Mouse (Mus musculus) cerebellum, adult 9-11 months (tissue): ENCODE measurements at regions not wholly inside any gene's neighbourhood (a gene's known extent, or its start where the extent isn't known, plus 50 kb on each side); places are given as distances from the start of the nearest gene placed in this dataset.

Experiments
- DNase-seq: peaks from one replicate; pipeline ENCODE4 v3.0.0; 2022

DNA sequence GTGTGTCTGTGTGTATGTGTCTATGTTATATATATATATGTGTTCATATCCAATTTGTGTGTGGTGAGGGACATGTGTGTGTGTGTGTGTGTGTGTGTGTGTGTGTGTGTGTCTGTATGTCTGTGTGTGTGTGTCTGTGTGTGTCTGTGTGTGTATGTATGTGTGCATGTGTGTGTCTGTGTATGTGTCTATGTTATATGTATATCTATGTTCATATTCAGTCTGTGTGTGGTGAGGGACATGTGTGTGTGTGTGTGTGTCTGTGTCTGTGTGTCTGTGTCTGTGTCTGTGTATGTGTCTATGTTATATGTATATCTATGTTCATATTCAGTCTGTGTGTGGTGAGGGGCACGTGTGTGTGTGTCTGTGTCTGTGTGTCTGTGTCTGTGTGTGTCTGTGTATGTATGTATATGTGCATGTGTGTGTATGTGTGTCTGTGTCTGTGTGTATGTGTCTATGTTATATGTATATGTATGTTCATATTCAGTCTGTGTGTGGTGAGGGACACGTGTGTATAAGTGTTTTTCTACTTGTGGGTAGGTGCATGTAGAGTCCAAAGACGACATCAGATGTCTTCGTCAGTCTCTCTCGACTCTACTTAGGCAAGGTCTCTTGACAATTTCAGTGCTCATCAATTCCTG lies 370.5 kb upstream of the Slc7a11 start:
- no peak for DNase-seq

DNA sequence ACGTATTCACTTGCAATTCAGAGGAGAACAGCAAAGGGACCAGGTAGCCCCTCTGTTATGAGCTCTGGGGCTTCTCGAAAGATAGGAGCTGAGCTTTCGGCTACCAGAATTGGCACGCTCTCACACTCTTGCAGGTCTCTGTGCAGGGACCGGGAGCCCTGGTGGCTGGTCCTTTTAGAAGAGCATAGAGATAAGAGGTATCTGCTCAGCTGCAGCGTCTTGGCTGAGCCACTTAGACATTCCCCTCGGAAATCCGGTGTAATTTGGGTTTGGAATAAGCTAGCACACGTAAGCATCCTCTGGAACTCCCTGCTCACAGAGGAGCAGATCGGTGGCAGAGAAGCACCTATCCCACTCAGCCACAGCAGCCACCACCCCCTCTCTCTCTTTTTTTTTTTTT lies 372.3 kb upstream of the Slc7a11 start:
- peak; percentile 41 for DNase-seq

GRCm38 (mm10) chr3:50816479-50816878 lies 373.1 kb upstream of the Slc7a11 start:
- peak; percentile 85 for DNase-seq

DNA sequence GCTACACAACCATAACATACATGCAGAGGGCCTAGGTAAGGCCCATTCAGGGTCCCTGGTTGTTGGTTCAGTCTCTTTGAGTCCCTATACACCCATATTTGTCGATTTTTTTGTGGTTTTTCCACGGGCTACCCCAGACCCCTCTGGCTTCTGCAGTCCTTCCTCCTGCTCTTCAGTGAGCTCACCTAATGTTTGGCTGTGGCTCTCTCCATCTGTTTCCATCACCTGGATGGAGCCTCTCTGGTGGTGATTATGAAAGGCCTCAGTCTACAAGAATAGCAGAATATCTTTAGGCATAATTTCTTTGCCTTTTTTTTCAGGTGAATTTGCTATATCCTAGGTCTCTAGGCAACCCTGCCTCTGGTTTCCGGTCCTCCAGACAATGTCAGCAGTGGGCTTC lies 373.9 kb upstream of the Slc7a11 start:
- peak; percentile 61 for DNase-seq

- DNase-seq = no peak
Measured at GRCm38 (mm10) chr3:50820776-50821175, 377.4 kb upstream of the Slc7a11 start.

GRCm38 (mm10) chr3:50825534-50826423 lies 382.4 kb upstream of the Slc7a11 start:
- DNase-seq = no peak

GRCm38 (mm10) chr3:50826424-50826819 lies 383.0 kb upstream of the Slc7a11 start:
- no peak for DNase-seq

DNA sequence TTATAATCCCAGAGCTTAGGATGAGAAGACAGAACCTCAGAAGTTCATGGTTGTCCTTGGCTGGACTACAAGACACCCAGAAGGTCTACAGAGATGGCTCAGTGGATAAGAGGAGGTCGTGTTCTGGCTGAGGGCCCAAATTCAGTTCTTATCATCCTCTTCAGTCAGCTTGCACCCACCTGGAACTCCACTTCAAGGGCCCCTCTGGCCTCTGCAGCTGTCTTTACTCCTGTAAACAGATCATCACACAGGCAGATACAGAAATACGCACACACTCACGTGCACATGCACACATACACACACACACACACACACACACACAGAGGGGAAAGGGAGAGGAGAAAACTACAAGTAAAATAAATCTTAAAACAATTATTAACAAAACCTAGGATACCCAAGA lies 385.8 kb upstream of the Slc7a11 start:
- no peak for DNase-seq

GRCm38 (mm10) chr3:50830446-50830845 lies 387.0 kb upstream of the Slc7a11 start:
- no peak for DNase-seq

DNA sequence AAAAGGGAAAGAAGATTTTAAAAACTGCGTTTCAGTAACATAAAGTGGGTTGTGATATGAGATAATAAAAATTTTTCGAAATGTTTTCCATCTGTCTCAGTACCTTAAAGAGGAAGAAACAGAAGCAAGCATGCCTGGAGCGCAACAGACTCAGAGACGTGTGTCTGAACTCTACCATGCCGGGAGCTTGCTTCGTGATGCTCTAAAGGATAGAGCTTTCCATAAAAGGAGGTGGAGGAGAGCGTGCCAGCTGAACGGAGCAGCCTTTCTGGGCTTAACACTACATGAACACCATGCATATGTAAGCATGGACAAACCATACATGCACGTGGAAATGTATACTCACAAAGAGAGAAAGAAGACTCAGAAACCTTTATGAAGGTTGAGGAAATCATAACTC lies 387.5 kb upstream of the Slc7a11 start:
- DNase-seq = no peak

DNA sequence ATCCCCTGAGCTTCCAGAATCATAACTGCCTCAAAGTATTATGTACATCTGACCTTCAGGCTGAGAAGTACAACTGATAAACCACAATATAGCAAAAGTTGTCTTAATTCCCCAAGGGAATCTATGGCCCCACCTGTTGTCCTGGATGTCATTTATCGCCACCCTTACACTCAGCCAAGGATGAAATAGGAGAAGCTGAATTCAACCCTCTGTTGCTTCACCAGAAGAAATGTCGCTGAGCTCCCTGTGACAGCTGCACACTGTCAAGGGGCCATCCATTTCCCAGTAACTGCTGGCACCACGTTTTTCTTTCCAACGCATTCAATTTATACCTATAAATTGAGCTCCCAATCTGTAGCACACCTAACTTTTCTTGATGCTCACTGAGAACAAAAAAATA lies 382.0 kb upstream of the Noct start:
- DNase-seq = no peak

- no peak for DNase-seq
Measured at GRCm38 (mm10) chr3:50844835-50845301, 379.4 kb upstream of the Noct start.

DNA sequence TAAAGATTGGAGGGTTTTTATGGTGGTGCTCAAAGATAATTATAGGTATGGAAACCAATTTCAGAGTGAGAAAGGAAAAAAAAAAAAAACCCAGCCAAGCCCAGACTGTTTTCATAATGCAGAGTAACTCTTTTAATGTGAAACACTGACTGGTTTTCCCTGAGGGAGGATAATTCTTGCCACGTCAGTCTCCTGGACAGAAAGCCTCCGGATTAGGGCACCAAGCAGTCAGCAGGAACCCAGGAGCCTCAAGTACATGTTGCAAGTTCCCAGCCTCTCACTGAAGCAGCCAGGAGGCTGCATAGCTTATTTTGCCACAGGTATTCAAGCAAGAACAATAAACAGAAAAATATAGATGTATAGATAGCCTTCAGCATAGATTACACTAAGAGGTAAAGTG lies 378.9 kb upstream of the Noct start:
- DNase-seq = no peak

- no peak for DNase-seq
Measured at GRCm38 (mm10) chr3:50848528-50848927, 375.7 kb upstream of the Noct start.

DNA sequence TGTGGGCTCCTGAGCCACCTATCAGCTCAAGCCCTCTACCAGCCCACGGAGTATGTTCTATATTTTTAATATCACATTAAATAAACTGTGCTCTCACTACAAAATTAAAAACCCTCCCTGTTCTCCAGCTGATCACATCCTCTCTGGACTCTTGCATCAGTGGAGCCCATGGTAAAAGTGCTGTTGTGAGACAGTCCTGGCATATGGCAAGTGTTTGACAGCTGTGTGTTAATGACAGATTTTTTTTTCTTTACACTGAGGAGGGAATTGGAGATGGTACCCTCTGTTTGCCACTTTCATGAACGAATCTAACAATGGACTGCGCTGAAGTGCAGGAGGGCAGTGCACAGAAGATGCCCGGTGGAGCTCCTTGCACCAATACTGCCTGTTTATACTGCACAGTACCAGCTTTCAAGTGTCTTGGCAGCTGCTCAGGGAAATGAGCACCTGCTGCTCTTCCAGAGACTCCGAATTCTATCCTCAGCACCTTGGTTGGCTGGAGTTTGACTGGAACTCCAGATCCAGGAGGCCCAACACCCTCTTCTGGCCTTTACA lies 373.1 kb upstream of the Noct start:
- DNase-seq = no peak

- no peak for DNase-seq
Measured at GRCm38 (mm10) chr3:50867105-50867504, 357.1 kb upstream of the Noct start.

GRCm38 (mm10) chr3:50869211-50869610 lies 355.0 kb upstream of the Noct start:
- no peak for DNase-seq

DNA sequence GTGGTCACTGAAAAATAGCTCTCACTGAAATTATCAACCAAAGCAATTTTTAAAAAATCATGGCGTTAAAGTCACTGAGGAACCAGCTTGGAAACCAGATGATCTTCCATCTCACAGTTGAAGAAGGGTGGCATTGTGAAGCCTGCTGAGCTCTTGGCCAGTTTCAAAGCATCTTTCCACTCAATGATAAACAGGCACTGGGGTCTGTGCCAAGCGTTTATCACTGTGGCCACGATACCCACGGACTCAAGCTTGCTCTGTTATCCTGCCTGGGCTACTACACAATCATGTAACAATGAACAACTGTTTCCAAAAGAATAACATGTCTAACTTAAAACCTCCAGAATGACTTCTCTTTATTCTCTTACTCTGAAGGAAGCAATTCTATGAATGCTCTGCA lies 345.2 kb upstream of the Noct start:
- no peak for DNase-seq

DNA sequence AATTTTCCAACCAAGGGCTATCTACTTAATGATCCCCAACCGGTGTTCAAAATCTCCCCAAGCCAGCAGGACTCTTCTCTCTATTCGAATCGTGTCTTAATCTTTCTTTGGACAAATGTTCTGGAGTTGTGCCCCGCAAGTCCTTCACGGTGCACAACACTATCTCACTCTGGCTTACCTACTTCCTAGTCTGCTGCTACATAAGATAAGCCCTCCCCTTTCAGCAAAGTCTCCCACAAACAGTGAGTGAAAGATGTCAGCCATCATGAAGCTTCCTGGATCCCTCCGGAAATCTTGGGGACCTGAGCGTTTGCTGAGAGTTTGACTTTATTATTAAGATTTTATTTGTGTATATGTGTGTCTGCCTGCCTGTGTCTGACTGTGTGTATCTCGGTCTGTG lies 344.7 kb upstream of the Noct start:
- DNase-seq = no peak

DNA sequence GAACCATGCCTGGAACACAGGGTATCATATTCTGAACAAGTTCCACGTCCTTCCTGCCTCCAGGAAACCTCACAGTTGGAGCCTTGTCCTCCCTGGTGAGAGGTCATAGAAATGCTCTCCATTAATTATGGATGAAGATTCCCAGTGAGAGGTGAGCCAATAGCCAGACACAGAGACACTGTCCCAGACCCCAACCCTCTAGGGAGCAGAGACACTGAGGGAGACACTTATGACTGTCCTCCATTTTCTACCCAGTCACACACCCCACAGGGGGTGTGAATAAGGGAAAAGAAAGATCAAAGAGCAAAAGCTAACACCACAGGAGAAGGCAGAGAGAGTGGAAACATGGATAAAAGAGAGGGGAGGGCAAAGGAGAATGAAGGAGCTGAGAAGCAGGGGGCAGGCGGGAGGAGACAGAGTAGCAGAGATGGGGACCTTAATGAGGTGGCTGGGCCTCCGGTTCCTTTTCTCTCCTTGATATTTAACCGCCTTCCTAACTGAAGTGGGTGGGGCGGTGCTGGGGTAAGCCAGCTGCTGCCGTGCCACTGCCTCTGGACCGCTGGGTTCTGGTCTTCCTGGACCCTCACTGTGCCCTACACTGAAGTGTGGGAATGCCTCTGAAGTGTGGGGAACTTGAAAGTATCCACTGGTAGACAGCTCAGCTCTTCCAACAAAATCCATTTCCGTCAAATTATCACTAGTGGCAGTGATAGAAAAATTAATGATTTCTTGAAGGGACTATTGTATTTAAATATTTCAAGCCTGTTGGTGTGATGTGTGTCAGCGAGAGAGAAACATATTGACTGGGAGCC lies 342.6 kb upstream of the Noct start:
- DNase-seq = no peak

- no peak for DNase-seq
Measured at GRCm38 (mm10) chr3:50882249-50882733, 342.0 kb upstream of the Noct start.

- no peak for DNase-seq
Measured at GRCm38 (mm10) chr3:50886336-50886735, 337.9 kb upstream of the Noct start.

DNA sequence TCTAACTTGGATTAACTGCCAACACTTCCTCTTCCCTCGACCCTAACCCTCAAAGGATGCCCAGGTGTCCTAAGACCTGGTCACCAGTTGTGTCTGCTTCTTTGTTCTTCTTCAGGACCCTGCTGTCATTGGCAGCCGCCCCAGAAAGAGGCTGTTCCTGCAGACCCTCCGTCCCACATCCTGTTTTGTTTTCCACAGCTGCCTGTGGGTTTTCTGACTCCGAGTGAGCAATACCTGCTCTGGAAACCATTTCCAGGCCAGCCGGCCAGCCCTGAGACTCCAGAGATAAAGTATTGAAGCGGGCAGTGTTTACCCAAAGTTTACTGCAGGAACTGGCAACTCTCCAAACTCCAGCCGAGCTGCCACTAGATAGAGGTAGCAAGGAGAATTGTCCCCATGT lies 337.2 kb upstream of the Noct start:
- no peak for DNase-seq
